Mouse (Mus musculus) embryonic fibroblast, embryonic 13.5 days (primary cell): ENCODE data around the gene Nptn. TPM values are rescaled to one million over a fixed set of nuclear protein-coding genes. Genes with fewer than 3 reads are reported as not detected.

Source experiments
- H3K27ac ChIP-seq: 2 replicates; pipeline ENCODE4 v1.5.1; 2012; ENCODE audit warnings: low read length, control low read depth, inconsistent platforms; ENCODE audit not compliant: insufficient read depth
- H3K4me1 ChIP-seq: 2 replicates; pipeline ENCODE4 v1.6.1; 2011; ENCODE audit warnings: low read length; ENCODE audit not compliant: control insufficient read depth, insufficient read depth
- H3K4me3 ChIP-seq: 2 replicates; pipeline ENCODE4 v1.5.1; 2011; ENCODE audit warnings: mild to moderate bottlenecking, control low read depth, low read length; ENCODE audit not compliant: insufficient read depth
- CTCF ChIP-seq: IDR thresholded peaks from 2 replicates; pipeline ENCODE4 v1.5.1; 2011; ENCODE audit warnings: mild to moderate bottlenecking, control low read depth, low read length, moderate library complexity, borderline replicate concordance; ENCODE audit not compliant: insufficient read depth
- POLR2A ChIP-seq: IDR thresholded peaks from 2 replicates; pipeline ENCODE4 v1.6.1; 2011; ENCODE audit warnings: low read depth, mild to moderate bottlenecking, control low read depth, low read length, moderate library complexity
- polyA plus RNA-seq: library from polyadenylated mRNA; stranded (reverse); fragments of >200 nt; gene quantifications from 2 replicates; pipeline ENCODE4 v1.2.4, GENCODE M21; 2011; ENCODE audit warnings: low read depth; ENCODE audit not compliant: missing spikeins, insufficient read length

Gene Nptn
- polyA plus RNA-seq, 1 experiment: 514 TPM

DNA sequence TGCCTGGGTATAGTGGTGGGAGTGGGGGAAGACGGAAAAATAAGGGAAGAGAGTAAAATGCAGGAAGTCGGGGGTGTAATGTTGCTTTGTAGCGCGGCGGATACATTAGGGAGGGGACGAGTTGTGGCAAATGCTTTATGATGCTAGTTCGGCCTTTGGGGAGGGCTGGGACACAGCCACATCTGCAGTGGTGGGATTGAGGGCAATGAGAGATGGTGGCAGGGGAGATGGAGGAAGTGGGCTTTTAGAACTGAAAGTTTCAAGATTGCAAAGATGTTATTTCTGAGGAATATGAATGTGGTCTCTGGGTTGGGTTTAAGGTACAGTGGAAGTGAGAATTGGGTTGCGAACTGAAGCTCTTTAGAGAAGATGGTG, 1.2 kb downstream of the Nptn start:
- peak overlapping the region; percentile 99 for H3K4me3 ChIP-seq
- H3K4me1 ChIP-seq: peaks cover 10% of the 10 kb centered on the region; the same call in 1 of the 2 replicates
- TF ChIP-seq POLR2A: no peak
- no peak for TF ChIP-seq CTCF
- peak overlapping the region; percentile 74 for H3K27ac ChIP-seq

DNA sequence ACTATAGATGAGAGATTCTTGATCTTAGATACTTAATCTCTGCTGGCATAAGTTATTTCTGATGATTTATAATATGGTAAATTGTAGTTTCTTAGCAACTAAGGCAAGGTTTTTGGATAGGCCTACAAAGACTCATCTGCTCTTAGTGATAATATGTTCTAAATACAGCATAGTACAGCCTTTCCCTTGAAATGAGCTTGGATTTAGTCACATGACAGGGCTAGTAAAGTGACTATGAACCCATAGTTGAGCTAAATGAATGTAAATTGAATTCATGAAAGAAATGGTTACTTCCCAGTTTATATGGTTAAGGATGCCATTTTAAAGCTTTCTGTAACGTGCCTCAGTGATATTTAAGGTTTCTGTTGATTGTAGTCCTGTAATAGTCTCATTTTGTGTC, 2.3 kb downstream of the Nptn start:
- Histone ChIP-seq H3K27ac (no peak overlapping the region), H3K4me1 (peaks cover 10% of the 10 kb centered on the region; the same call in 1 of the 2 replicates), H3K4me3 (no peak overlapping the region)
- TF ChIP-seq CTCF (no peak), POLR2A (no peak)

DNA sequence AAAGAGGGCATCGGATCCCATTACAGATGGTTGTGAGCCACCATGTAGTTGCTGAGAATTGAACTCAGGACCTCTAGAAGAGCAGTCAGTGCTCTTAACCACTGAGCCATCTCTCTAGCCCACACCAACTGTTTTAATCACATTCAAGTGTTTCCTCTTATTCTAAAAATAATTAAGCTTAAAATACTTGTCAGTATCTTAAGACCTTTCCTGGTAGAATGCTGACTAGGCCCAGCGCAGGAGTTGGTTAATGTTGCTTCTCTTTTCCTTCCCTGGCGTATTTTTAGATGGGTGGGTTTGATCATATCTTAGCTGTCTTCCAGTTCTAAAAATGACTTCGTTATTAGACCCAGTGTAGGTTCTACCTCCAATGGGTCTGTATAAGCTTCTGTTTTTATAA, 6.6 kb downstream of the Nptn start:
- H3K4me1 ChIP-seq: peaks cover 6% of the 10 kb centered on the region; the same call in 1 of the 2 replicates
- H3K27ac ChIP-seq: no peak overlapping the region
- no peak overlapping the region for H3K4me3 ChIP-seq
- TF ChIP-seq CTCF (no peak), POLR2A (no peak)

DNA sequence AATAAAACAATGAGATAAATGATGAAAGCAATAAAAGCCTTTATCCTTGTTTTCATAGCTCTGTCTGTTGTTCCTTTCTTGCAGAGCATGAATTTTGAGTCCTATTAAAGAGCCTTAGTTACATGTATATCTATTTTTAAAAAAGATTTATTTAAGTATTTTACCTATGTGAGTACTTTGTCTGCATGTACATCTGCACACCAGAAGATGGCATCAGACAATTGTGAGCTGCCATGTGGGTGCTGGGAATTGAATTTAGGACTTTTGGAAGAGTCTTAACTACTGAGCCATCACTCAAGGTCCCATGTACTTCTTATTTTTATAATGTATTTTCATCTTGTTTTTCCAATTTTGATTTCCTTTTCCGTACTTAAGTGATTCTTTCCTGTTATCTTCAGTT, 13.3 kb downstream of the Nptn start:
- TF ChIP-seq CTCF (no peak), POLR2A (no peak)
- Histone ChIP-seq H3K4me1 (peaks cover 2% of the 10 kb centered on the region; the same call in 1 of the 2 replicates), H3K4me3 (no peak overlapping the region), H3K27ac (no peak overlapping the region)

DNA sequence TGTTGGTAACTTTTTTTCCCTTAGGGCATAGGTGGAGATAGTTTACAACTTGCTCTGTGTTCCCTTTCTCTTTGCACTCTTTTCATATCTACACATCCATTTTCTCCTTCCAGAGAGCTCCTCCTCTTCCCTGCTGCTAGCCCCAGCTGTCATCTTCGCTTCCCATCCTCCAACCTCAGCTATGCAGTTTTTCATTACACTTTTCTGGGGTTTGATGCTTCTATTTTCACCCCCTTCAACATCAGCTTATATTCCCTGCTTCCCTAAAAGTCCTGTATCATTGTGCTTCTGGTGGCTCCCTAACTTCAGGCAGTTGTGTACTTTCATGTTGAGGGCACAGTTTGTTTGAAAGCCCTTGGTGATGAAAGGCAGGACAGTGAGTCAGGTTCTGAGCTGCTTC, 31.8 kb downstream of the Nptn start:
- Histone ChIP-seq H3K4me1 (peaks cover 9% of the 10 kb centered on the region), H3K27ac (no peak overlapping the region), H3K4me3 (no peak overlapping the region)
- TF ChIP-seq CTCF: no peak
- no peak for TF ChIP-seq POLR2A

DNA sequence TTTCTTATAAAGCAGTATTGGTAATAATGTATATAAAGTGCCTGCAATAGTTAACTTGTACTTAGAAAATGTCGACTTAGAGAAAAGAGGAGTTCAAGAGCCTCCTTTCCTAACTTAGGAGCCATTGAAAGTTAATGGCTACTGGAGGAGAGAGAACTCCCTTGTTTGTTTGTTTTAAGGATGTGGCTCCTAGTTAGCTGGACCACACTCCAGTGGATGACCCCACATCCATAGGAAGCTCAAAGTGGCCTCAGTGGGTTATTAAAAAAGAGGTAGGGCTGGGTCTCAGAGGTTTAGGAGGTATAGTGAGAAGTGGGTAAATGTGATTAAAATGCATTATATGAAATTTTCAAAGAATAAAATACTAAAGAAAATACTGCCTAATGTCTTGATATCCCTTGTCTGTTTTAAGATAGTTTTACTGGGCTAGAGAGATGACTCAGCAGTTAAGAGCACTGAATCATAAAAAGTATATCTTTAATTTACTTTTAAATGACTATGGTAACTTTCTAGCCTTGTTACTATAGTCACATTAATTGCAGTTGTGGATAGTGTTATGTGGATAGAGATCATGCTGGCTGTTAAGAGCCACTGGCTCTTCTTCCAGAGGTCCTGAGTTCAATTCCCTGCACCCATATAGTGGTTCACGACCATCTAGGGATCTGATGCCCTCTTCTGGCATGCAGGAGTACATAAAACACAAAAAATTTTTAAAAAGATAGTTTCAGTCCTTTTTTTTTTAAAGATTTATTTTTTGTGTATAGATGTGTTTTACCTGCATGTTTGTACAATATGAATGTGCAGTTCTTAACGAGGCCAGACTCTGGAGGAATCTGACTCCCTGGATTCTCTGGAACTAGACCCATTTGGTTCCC, 33.3 kb downstream of the Nptn start:
- Histone ChIP-seq H3K4me1 (peaks cover 13% of the 10 kb centered on the region), H3K27ac (peak overlapping the region; percentile 37; the same call in 1 of the 2 replicates), H3K4me3 (no peak overlapping the region)
- TF ChIP-seq CTCF (no peak), POLR2A (no peak)

DNA sequence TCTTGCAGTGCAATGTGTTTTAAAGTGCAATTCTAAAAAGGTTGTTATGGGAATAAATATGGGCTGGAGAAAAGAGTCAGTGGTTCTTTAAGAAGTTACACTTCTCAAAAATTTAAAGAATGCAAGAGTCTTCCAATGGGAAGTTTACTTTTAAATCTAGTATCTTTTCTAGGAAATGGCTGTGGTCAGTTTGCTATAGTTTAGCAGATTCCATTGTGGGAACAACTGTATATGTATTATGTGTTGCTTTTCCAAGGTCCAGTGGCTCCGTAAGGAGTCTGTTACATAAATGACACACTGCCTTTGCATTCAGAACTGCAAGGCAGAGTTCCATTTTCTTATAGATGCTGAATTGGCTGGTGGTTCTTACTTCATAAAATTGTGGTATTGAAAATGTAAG, 41.0 kb downstream of the Nptn start:
- peaks cover 22% of the 10 kb centered on the region for H3K4me1 ChIP-seq
- H3K27ac ChIP-seq: peak overlapping the region; percentile 87
- no peak overlapping the region for H3K4me3 ChIP-seq
- TF ChIP-seq POLR2A (no peak), CTCF (no peak)

DNA sequence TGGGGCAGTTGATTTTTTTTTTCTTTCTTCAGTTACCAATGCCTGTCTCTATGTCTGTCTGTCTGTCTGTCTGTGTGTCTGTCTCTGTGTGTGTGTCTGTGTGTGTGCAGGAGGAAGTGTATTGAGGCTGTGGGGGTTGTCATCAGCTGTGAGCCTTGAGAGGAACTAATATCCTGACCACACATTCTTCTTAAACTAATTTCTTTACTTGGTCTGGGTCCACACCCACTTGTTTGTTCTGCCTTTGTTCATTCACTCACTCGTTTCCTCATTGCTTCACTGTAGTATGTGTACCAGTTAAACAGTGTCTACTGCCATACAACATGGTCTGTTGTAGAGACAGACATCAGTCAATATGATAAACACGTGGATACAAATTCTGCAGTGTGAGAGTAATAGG, 45.2 kb downstream of the Nptn start:
- Histone ChIP-seq H3K4me3 (no peak overlapping the region), H3K27ac (no peak overlapping the region), H3K4me1 (peaks cover 9% of the 10 kb centered on the region)
- TF ChIP-seq CTCF (no peak), POLR2A (no peak)

DNA sequence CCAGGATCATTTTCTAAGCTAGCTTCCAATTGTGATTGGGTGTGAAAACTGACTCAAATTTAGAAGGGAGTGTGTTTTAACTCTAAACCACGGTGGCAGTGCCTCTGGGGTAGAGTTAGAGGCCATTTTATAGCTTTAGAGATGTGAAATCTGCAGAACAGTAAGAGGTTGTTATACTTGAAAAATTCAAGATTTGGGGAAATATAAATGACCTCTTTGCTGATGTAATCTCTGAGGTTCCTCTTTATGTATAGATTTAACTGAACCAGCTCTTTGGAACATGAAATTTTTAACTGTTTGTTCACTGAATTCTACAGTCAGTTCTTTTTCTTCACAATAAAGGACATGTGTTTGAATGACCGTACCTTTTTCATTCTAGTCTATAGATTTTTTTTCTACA, 48.4 kb downstream of the Nptn start:
- H3K4me3 ChIP-seq: no peak overlapping the region
- no peak for TF ChIP-seq CTCF
- no peak for TF ChIP-seq POLR2A
- H3K27ac ChIP-seq: no peak overlapping the region
- peaks cover 2% of the 10 kb centered on the region for H3K4me1 ChIP-seq

DNA sequence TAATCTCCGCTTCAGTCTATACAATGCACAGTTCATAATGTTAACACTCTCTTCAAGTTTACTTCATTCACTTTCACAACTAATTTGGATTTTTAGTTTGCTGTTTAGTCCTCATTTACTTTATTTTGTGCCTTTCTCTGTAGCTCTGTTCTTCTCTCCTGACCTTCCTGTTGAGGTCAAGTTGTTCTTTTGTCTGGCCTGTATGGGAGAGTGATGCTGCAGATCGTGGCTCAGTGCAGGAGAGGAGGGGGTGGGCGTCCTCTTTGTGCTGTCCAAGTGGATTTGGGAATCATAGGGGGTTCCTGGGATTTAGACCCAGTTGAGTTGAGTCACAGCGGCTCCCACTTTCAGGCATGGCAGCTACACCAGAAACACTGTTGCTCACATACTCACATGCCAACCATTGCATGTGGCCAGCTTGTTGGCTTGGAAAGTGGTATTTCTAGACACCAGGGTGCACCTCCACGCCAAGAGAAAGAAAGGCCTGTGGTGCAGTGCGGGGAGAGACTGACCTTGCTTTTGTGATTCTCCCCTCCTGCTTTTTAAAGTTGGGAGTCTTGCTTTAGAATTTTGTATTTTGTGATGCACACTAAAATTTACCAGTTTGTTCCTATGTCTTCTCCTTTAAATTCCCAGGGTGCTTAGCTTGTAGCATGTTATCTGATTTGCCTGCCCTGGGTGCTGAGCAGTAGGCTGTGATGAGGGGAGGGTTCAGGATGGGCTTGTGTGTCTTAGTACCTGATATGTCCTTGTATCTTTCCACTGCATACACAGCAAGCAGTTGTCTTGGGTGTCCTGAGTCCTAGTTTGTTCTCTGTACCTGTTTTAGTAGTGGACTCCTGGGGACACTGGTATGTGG, 66.6 kb downstream of the Nptn start:
- H3K4me3 ChIP-seq: no peak overlapping the region
- H3K4me1 ChIP-seq: peaks cover 4% of the 10 kb centered on the region; the same call in 1 of the 2 replicates
- TF ChIP-seq POLR2A: no peak
- H3K27ac ChIP-seq: no peak overlapping the region
